Mouse (Mus musculus) hindbrain, embryonic 12.5 days (tissue): ENCODE measurements around the gene Tet1. TPM values are rescaled to one million over a fixed set of nuclear protein-coding genes. Genes with fewer than 3 reads are reported as not detected.

ENCODE experiments used
- ATAC-seq: fragments of 200-750 bp; cut with Nextera tagmentation; 2 replicates; pipeline ENCODE4 v1.8.0; 2017; ENCODE audit warnings: moderate TSS enrichment; ENCODE audit not compliant: low FRiP score
- H3K27ac ChIP-seq: fragments of 300-500 bp; sonication (generic); 2 replicates; pipeline ENCODE4 v1.5.1; 2016; ENCODE audit warnings: mild to moderate bottlenecking
- H3K27me3 ChIP-seq: fragments of 300-500 bp; sonication (generic); 2 replicates; pipeline ENCODE4 v1.6.1; 2016; ENCODE audit warnings: mild to moderate bottlenecking
- H3K36me3 ChIP-seq: fragments of 300-500 bp; sonication (generic); 2 replicates; pipeline ENCODE4 v1.6.1; 2016; ENCODE audit warnings: mild to moderate bottlenecking
- H3K4me1 ChIP-seq: fragments of 300-500 bp; sonication (generic); 2 replicates; pipeline ENCODE4 v1.6.1; 2016
- H3K4me2 ChIP-seq: fragments of 300-500 bp; sonication (generic); replicated peaks from 2 replicates; pipeline ENCODE4 v1.6.1; 2016; ENCODE audit warnings: mild to moderate bottlenecking
- H3K4me3 ChIP-seq: fragments of 300-500 bp; sonication (generic); 2 replicates; pipeline ENCODE4 v1.5.1; 2016; ENCODE audit warnings: mild to moderate bottlenecking
- H3K9ac ChIP-seq: fragments of 300-500 bp; sonication (generic); 2 replicates; pipeline ENCODE4 v1.6.1; 2016; ENCODE audit warnings: mild to moderate bottlenecking, moderate library complexity
- H3K9me3 ChIP-seq: fragments of 300-500 bp; sonication (generic); replicated peaks from 2 replicates; pipeline ENCODE4 v1.6.1; 2016; ENCODE audit warnings: mild to moderate bottlenecking
- WGBS: fragments of 180-500 bp; shearing (Covaris S2); methylation state at CpG from one replicate; pipeline ENCODE4 v1.1.7; 2016; 5-methylcytosine and 5-hydroxymethylcytosine counted together
- polyA plus RNA-seq: library from polyadenylated mRNA; unstranded; fragments of >200 nt; fragmentation: Nextera tagmentation; extraction: Ambion mirVana; gene quantifications from 2 replicates; pipeline ENCODE4 v1.2.1, GENCODE M21; 2016

Tet1 gene
- polyA plus RNA-seq, 1 experiment from 2014 or later, result 34.5 TPM

GRCm38 (mm10) chr10:62901826-62902225 is 7.0 kb downstream of the Tet1 start:
- Histone ChIP-seq H3K4me1 (no peaks in the 10 kb centered on the region), H3K27ac (no peak overlapping the region), H3K9me3 (no peaks in the 10 kb centered on the region), H3K4me2 (no peak overlapping the region), H3K4me3 (no peak overlapping the region), H3K36me3 (no peaks in the 10 kb centered on the region), H3K9ac (no peak overlapping the region), H3K27me3 (no peaks in the 10 kb centered on the region)
- 47% methylated on average over 8 of the region's 8 CpGs for WGBS
- no peak for ATAC-seq

- Histone ChIP-seq H3K36me3 (no peaks in the 10 kb centered on the region), H3K9me3 (no peaks in the 10 kb centered on the region), H3K27me3 (no peaks in the 10 kb centered on the region), H3K4me2 (no peak overlapping the region), H3K27ac (no peak overlapping the region), H3K9ac (no peak overlapping the region), H3K4me1 (no peaks in the 10 kb centered on the region), H3K4me3 (no peak overlapping the region)
- ATAC-seq, result no peak
- WGBS, result 100% methylated on average over 4 of the region's 4 CpGs
Observed at GRCm38 (mm10) chr10:62900144-62900543, 8.7 kb downstream of the Tet1 start.

- Histone ChIP-seq H3K4me1 (no peaks in the 10 kb centered on the region), H3K9ac (no peak overlapping the region), H3K4me3 (no peak overlapping the region), H3K9me3 (no peaks in the 10 kb centered on the region), H3K27ac (no peak overlapping the region), H3K27me3 (no peaks in the 10 kb centered on the region), H3K36me3 (no peaks in the 10 kb centered on the region), H3K4me2 (no peak overlapping the region)
- ATAC-seq, result no peak
- WGBS, result 88% methylated on average over 2 of the region's 2 CpGs
Observed at GRCm38 (mm10) chr10:62898061-62898460, 10.7 kb downstream of the Tet1 start.

- H3K36me3 ChIP-seq, result no peaks in the 10 kb centered on the region
- H3K27ac ChIP-seq, result no peak overlapping the region
- H3K4me3 ChIP-seq, result no peak overlapping the region
- no peaks in the 10 kb centered on the region for H3K9me3 ChIP-seq
- WGBS, result 94% methylated on average over 3 of the region's 3 CpGs
- H3K9ac ChIP-seq, result no peak overlapping the region
- no peaks in the 10 kb centered on the region for H3K27me3 ChIP-seq
- H3K4me1 ChIP-seq, result no peaks in the 10 kb centered on the region
- no peak overlapping the region for H3K4me2 ChIP-seq
- no peak for ATAC-seq
Observed at GRCm38 (mm10) chr10:62897437-62897836, 11.4 kb downstream of the Tet1 start.

GRCm38 (mm10) chr10:62896774-62897173 is 12.0 kb downstream of the Tet1 start:
- no peak for ATAC-seq
- 72% methylated on average over 4 of the region's 4 CpGs for WGBS

GRCm38 (mm10) chr10:62896035-62896434 is 12.8 kb downstream of the Tet1 start:
- no peak overlapping the region for H3K4me3 ChIP-seq
- 68% methylated on average over 4 of the region's 4 CpGs for WGBS

More at GRCm38 (mm10) chr10:62896774-62897173, 12.0 kb downstream of the Tet1 start:
- no peak overlapping the region for H3K4me2 ChIP-seq
- H3K4me1 ChIP-seq, result no peaks in the 10 kb centered on the region
- H3K36me3 ChIP-seq, result no peaks in the 10 kb centered on the region
- no peak overlapping the region for H3K4me3 ChIP-seq
- H3K9me3 ChIP-seq, result no peaks in the 10 kb centered on the region
- H3K9ac ChIP-seq, result no peak overlapping the region
- H3K27me3 ChIP-seq, result no peaks in the 10 kb centered on the region
- H3K27ac ChIP-seq, result no peak overlapping the region

GRCm38 (mm10) chr10:62895386-62895785 is 13.4 kb downstream of the Tet1 start:
- Histone ChIP-seq H3K4me1 (no peaks in the 10 kb centered on the region), H3K27me3 (no peaks in the 10 kb centered on the region), H3K27ac (no peak overlapping the region), H3K9ac (no peak overlapping the region), H3K4me3 (no peak overlapping the region), H3K9me3 (no peaks in the 10 kb centered on the region), H3K36me3 (no peaks in the 10 kb centered on the region), H3K4me2 (no peak overlapping the region)
- ATAC-seq, result no peak
- 84% methylated on average over 6 of the region's 6 CpGs for WGBS

More at GRCm38 (mm10) chr10:62896035-62896434, 12.8 kb downstream of the Tet1 start:
- Histone ChIP-seq H3K27me3 (no peaks in the 10 kb centered on the region), H3K9me3 (no peaks in the 10 kb centered on the region), H3K9ac (no peak overlapping the region), H3K27ac (no peak overlapping the region), H3K4me1 (no peaks in the 10 kb centered on the region), H3K4me2 (no peak overlapping the region), H3K36me3 (no peaks in the 10 kb centered on the region)
- ATAC-seq, result no peak

GRCm38 (mm10) chr10:62894447-62894846 is 14.3 kb downstream of the Tet1 start:
- no peaks in the 10 kb centered on the region for H3K4me1 ChIP-seq
- no peak overlapping the region for H3K27ac ChIP-seq
- H3K36me3 ChIP-seq, result no peaks in the 10 kb centered on the region
- H3K4me3 ChIP-seq, result no peak overlapping the region
- H3K9me3 ChIP-seq, result no peaks in the 10 kb centered on the region
- H3K27me3 ChIP-seq, result no peaks in the 10 kb centered on the region
- H3K4me2 ChIP-seq, result no peak overlapping the region
- WGBS, result 69% methylated on average over 3 of the region's 3 CpGs
- H3K9ac ChIP-seq, result no peak overlapping the region
- no peak for ATAC-seq

GRCm38 (mm10) chr10:62893356-62893884 is 15.4 kb downstream of the Tet1 start:
- no peak overlapping the region for H3K27ac ChIP-seq
- WGBS, result 67% methylated on average over 6 of the region's 6 CpGs

GRCm38 (mm10) chr10:62892549-62893232 is 16.1 kb downstream of the Tet1 start:
- H3K36me3 ChIP-seq, result no peaks in the 10 kb centered on the region
- 17% methylated on average over 4 of the region's 4 CpGs for WGBS
- no peak for ATAC-seq
- no peak overlapping the region for H3K4me3 ChIP-seq
- no peak overlapping the region for H3K27ac ChIP-seq
- H3K4me2 ChIP-seq, result no peak overlapping the region
- no peak overlapping the region for H3K9ac ChIP-seq
- no peaks in the 10 kb centered on the region for H3K9me3 ChIP-seq
- H3K27me3 ChIP-seq, result no peaks in the 10 kb centered on the region
- H3K4me1 ChIP-seq, result no peaks in the 10 kb centered on the region

More at GRCm38 (mm10) chr10:62893356-62893884, 15.4 kb downstream of the Tet1 start:
- Histone ChIP-seq H3K36me3 (no peaks in the 10 kb centered on the region), H3K9me3 (no peaks in the 10 kb centered on the region), H3K4me1 (no peaks in the 10 kb centered on the region), H3K4me2 (no peak overlapping the region), H3K9ac (no peak overlapping the region), H3K27me3 (no peaks in the 10 kb centered on the region), H3K4me3 (no peak overlapping the region)
- no peak for ATAC-seq

GRCm38 (mm10) chr10:62891025-62891424 is 17.8 kb downstream of the Tet1 start:
- H3K27ac ChIP-seq, result no peak overlapping the region
- no peak overlapping the region for H3K4me2 ChIP-seq
- WGBS, result 89% methylated on average over 3 of the region's 3 CpGs
- H3K9ac ChIP-seq, result no peak overlapping the region
- 0 out of 2 replicates have a peak, but pooled peaks cover 3% of the 10 kb centered on the region for H3K27me3 ChIP-seq
- ATAC-seq, result no peak
- no peaks in the 10 kb centered on the region for H3K9me3 ChIP-seq
- no peak overlapping the region for H3K4me3 ChIP-seq
- H3K36me3 ChIP-seq, result no peaks in the 10 kb centered on the region
- no peaks in the 10 kb centered on the region for H3K4me1 ChIP-seq

- ATAC-seq, result peak; percentile 79
- H3K27me3 ChIP-seq, result 0 out of 2 replicates have a peak, but pooled peaks cover 8% of the 10 kb centered on the region
- H3K4me3 ChIP-seq, result peak overlapping the region; percentile 54
- no peaks in the 10 kb centered on the region for H3K36me3 ChIP-seq
- peak overlapping the region; percentile 51 for H3K9ac ChIP-seq
- no peak overlapping the region for H3K27ac ChIP-seq
- under 1% methylated on average over 56 of the region's 56 CpGs for WGBS
- peak overlapping the region; percentile 90 for H3K4me2 ChIP-seq
- H3K9me3 ChIP-seq, result no peaks in the 10 kb centered on the region
- peaks cover 6% of the 10 kb centered on the region; the same call in 1 of the 2 replicates for H3K4me1 ChIP-seq
Observed at GRCm38 (mm10) chr10:62886799-62887591, 21.8 kb downstream of the Tet1 start.
